Comparison of ENCODE assay signal across 23 mouse cellular contexts in genomic region chr1:191604690-191605089, GRCm38 (mm10). TPM values are rescaled to one million over a fixed set of nuclear protein-coding genes. Genes with fewer than 3 reads are reported as not detected.
A peak's percentile ranks its signal among the peaks of the same experiment; 100 is the strongest.
DNase-seq lines count a peak whose midpoint lies in the region; ATAC-seq and TF ChIP-seq lines count a peak whose summit lies in the region.
"Had no signal": no experiment of that assay in that cellular context is flagged by ENCODE, and none has a peak within 500 bp of the region (broad histone marks: within the 10 kb centered on the region; RNA-seq: fewer than 3 reads in every experiment).

No protein-coding gene starts in this region.

- 73% methylated on average over 3 of the region's 3 CpGs for WGBS in forebrain, embryonic 14.5 days
- 54% methylated on average over 3 of the region's 3 CpGs for WGBS in forebrain, embryonic 15.5 days
- 61% methylated on average over 3 of the region's 3 CpGs for WGBS in hindbrain, postnatal 0 days
- 83% methylated on average over 3 of the region's 3 CpGs for WGBS in hindbrain, embryonic 10.5 days

- peak; percentile 41 for DNase-seq in forebrain, embryonic 14.5 days (ENCODE audit: low spot score)
- peak; percentile 35 for DNase-seq in hindbrain, postnatal 0 days (ENCODE audit: low spot score)
- DNase-seq in hindbrain, embryonic 10.5 days (ENCODE audit: low spot score): no peak
- peak; percentile 32 for DNase-seq in MN1 (ENCODE audit: low spot score)
- DNase-seq in brain, embryonic 18.5 days (ENCODE audit: low read depth, low spot score): peak; percentile 24
- no peak for DNase-seq in left cerebral cortex, adult 18-20 months (ENCODE audit: low spot score in 2 of 2)
- DNase-seq in thymus, postnatal 36 days: no peak
- DNase-seq: adrenal gland, adult 2 months; adrenal gland, postnatal 25 days; B cell, adult 2 months; cerebellum, adult 11-12 months; cerebellum, adult 9-10 months; cerebellum, postnatal 25 days; gastrocnemius, postnatal 14 days; heart, postnatal 36 days had no signal

- H3K4me3 ChIP-seq in forebrain, embryonic 14.5 days (ENCODE audit: low read depth, low read length): no peak overlapping the region
- no peak overlapping the region for H3K4me3 ChIP-seq in forebrain, embryonic 15.5 days
- no peak overlapping the region for H3K4me3 ChIP-seq in hindbrain, postnatal 0 days (ENCODE audit: low read length)
- H3K4me3 ChIP-seq in hindbrain, embryonic 10.5 days: no peak overlapping the region
- H3K4me3 ChIP-seq: embryonic facial prominence, embryonic 12.5 days; heart, embryonic 13.5 days; hindbrain, embryonic 12.5 days had no signal

- TF ChIP-seq CTCF in hindbrain, postnatal 0 days (IDR thresholded peaks at IDR 0.05; ENCODE audit: low read depth): no peak

- peaks cover 63% of the 10 kb centered on the region for H3K36me3 ChIP-seq in forebrain, embryonic 14.5 days (ENCODE audit: control insufficient read depth, insufficient read depth, low read length)
- H3K36me3 ChIP-seq in forebrain, embryonic 15.5 days: peaks cover 59% of the 10 kb centered on the region
- H3K36me3 ChIP-seq in hindbrain, postnatal 0 days (ENCODE audit: insufficient read depth, low read length): peaks cover 44% of the 10 kb centered on the region
- H3K36me3 ChIP-seq in hindbrain, embryonic 10.5 days: peaks cover 92% of the 10 kb centered on the region

- no peaks in the 10 kb centered on the region for H3K9me3 ChIP-seq in forebrain, embryonic 14.5 days (replicated peaks; ENCODE audit: control insufficient read depth, low read length)
- no peaks in the 10 kb centered on the region for H3K9me3 ChIP-seq in forebrain, embryonic 15.5 days
- no peaks in the 10 kb centered on the region for H3K9me3 ChIP-seq in hindbrain, postnatal 0 days (ENCODE audit: low read length)
- H3K9me3 ChIP-seq in hindbrain, embryonic 10.5 days: no peaks in the 10 kb centered on the region
- H3K9me3 ChIP-seq: embryonic facial prominence, embryonic 12.5 days; G1E; heart, embryonic 13.5 days; hindbrain, embryonic 12.5 days had no signal

- ATAC-seq in forebrain, embryonic 14.5 days: no peak
- ATAC-seq in forebrain, embryonic 15.5 days (replicated peaks): no peak
- ATAC-seq in hindbrain, postnatal 0 days: no peak
- ATAC-seq: activated CD4-positive, CD25-positive, alpha-beta regulatory T cell, adult 4 months; CD4-positive, CD25-positive, alpha-beta regulatory T cell, adult 4 months; hindbrain, embryonic 16.5 days had no signal

- H3K9ac ChIP-seq in forebrain, embryonic 14.5 days (ENCODE audit: low read length): no peak overlapping the region
- no peak overlapping the region for H3K9ac ChIP-seq in forebrain, embryonic 15.5 days (replicated peaks)
- no peak overlapping the region for H3K9ac ChIP-seq in hindbrain, postnatal 0 days (replicated peaks; ENCODE audit: low read length)
- H3K9ac ChIP-seq: embryonic facial prominence, embryonic 12.5 days; heart, embryonic 13.5 days; hindbrain, embryonic 12.5 days had no signal

- H3K4me2 ChIP-seq in forebrain, embryonic 14.5 days (ENCODE audit: low read length): no peak overlapping the region
- no peak overlapping the region for H3K4me2 ChIP-seq in forebrain, embryonic 15.5 days (replicated peaks)
- H3K4me2 ChIP-seq in hindbrain, postnatal 0 days (ENCODE audit: low read depth, low read length): no peak overlapping the region
- H3K4me2 ChIP-seq: embryonic facial prominence, embryonic 12.5 days; heart, embryonic 13.5 days; hindbrain, embryonic 12.5 days had no signal

- H3K4me1 ChIP-seq in forebrain, embryonic 14.5 days (ENCODE audit: control insufficient read depth, insufficient read depth, low read length): no peaks in the 10 kb centered on the region
- no peaks in the 10 kb centered on the region for H3K4me1 ChIP-seq in forebrain, embryonic 15.5 days
- H3K4me1 ChIP-seq in hindbrain, postnatal 0 days (ENCODE audit: insufficient read depth, low read length): no peaks in the 10 kb centered on the region
- no peaks in the 10 kb centered on the region for H3K4me1 ChIP-seq in hindbrain, embryonic 10.5 days (replicated peaks)
- H3K4me1 ChIP-seq: embryonic facial prominence, embryonic 12.5 days; heart, embryonic 13.5 days; hindbrain, embryonic 12.5 days had no signal

- no peaks in the 10 kb centered on the region for H3K27me3 ChIP-seq in forebrain, embryonic 14.5 days (replicated peaks; ENCODE audit: control insufficient read depth, insufficient read depth, low read length)
- H3K27me3 ChIP-seq in forebrain, embryonic 15.5 days: no peaks in the 10 kb centered on the region
- H3K27me3 ChIP-seq in hindbrain, postnatal 0 days (ENCODE audit: insufficient read depth, low read length): no peaks in the 10 kb centered on the region
- no peaks in the 10 kb centered on the region for H3K27me3 ChIP-seq in hindbrain, embryonic 10.5 days (ENCODE audit: insufficient read depth, poor library complexity, severe bottlenecking)
- H3K27me3 ChIP-seq: embryonic facial prominence, embryonic 12.5 days; heart, embryonic 13.5 days; hindbrain, embryonic 12.5 days had no signal

- no peak overlapping the region for H3K27ac ChIP-seq in forebrain, embryonic 14.5 days (ENCODE audit: low read depth, low read length)
- H3K27ac ChIP-seq in forebrain, embryonic 15.5 days (replicated peaks): no peak overlapping the region
- H3K27ac ChIP-seq in hindbrain, postnatal 0 days: no peak overlapping the region
- H3K27ac ChIP-seq in hindbrain, embryonic 10.5 days: no peak overlapping the region
- H3K27ac ChIP-seq: embryonic facial prominence, embryonic 12.5 days; heart, embryonic 13.5 days; hindbrain, embryonic 12.5 days had no signal

RNA-seq across cellular contexts. Expression of gene Ints7, which starts 29.3 kb away (rescaled TPM):
- polyA plus RNA-seq in forebrain, embryonic 14.5 days (2014; fragmentation: Nextera tagmentation; extraction: Ambion mirVana): 31.1 and 38.0 TPM in 2 replicates
- 49.7 TPM in 2 replicates for polyA plus RNA-seq in forebrain, embryonic 15.5 days (2015; fragmentation: Nextera tagmentation; extraction: Ambion mirVana)
- total RNA-seq in hindbrain, postnatal 0 days (2014; rRNA removed): 34.1 and 41.3 TPM in 2 replicates
- 26.3 and 28.7 TPM in 2 replicates for polyA plus RNA-seq in hindbrain, postnatal 0 days (2015; fragmentation: Nextera tagmentation; extraction: Ambion mirVana)
- polyA plus RNA-seq in hindbrain, embryonic 10.5 days (2016; fragmentation: Nextera tagmentation; extraction: Ambion mirVana): 67.4 and 73.6 TPM in 2 replicates
- 10 to 100 TPM; 28.0 to 33.2 TPM for total RNA-seq in left cerebral cortex, adult 18-20 months (2021)

RNA-seq across cellular contexts. Expression of gene Dtl, which starts 29.3 kb away (rescaled TPM):
- 17.9 and 19.2 TPM in 2 replicates for polyA plus RNA-seq in forebrain, embryonic 14.5 days (2014; fragmentation: Nextera tagmentation; extraction: Ambion mirVana)
- polyA plus RNA-seq in forebrain, embryonic 15.5 days (2015; fragmentation: Nextera tagmentation; extraction: Ambion mirVana): 22.0 and 23.2 TPM in 2 replicates
- total RNA-seq in hindbrain, postnatal 0 days (2014; rRNA removed): 5.1 and 6.6 TPM in 2 replicates
- polyA plus RNA-seq in hindbrain, postnatal 0 days (2015; fragmentation: Nextera tagmentation; extraction: Ambion mirVana): 7.5 and 8.0 TPM in 2 replicates
- 55.7 and 74.0 TPM in 2 replicates for polyA plus RNA-seq in hindbrain, embryonic 10.5 days (2016; fragmentation: Nextera tagmentation; extraction: Ambion mirVana)
- total RNA-seq in left cerebral cortex, adult 18-20 months (2021): 1 to 10 TPM; 8.3 to 8.8 TPM

Comparison
In these comparisons a context has a peak if more than half of its experiments do, and no peak if none do; other contexts are left out.
1. DNase-seq: peak in forebrain, embryonic 14.5 days (single experiment), hindbrain, postnatal 0 days (single experiment), MN1 (single experiment) and brain, embryonic 18.5 days (single experiment); none in hindbrain, embryonic 10.5 days (single experiment), left cerebral cortex, adult 18-20 months (0 of 2) and thymus, postnatal 36 days (0 of 2).